Mouse (Mus musculus) frontal cortex, postnatal 10 days (tissue): Measurements from ENCODE around the gene Cfap61.
A peak's percentile ranks its signal among the peaks of the same experiment; 100 is the strongest.
"Not testable (repeated sequence)": the region's sequence is repeated elsewhere in the genome, so short reads cannot be mapped to it uniquely, and the experiment has no call there.

ENCODE experiments used
- DNase-seq, 2 experiments: peaks; one replicate each; pipeline ENCODE4 v3.0.0; 2022; ENCODE audit warnings: low spot score in 2 of 2, mixed read lengths in 1 of 2

The Cfap61 gene

DNA sequence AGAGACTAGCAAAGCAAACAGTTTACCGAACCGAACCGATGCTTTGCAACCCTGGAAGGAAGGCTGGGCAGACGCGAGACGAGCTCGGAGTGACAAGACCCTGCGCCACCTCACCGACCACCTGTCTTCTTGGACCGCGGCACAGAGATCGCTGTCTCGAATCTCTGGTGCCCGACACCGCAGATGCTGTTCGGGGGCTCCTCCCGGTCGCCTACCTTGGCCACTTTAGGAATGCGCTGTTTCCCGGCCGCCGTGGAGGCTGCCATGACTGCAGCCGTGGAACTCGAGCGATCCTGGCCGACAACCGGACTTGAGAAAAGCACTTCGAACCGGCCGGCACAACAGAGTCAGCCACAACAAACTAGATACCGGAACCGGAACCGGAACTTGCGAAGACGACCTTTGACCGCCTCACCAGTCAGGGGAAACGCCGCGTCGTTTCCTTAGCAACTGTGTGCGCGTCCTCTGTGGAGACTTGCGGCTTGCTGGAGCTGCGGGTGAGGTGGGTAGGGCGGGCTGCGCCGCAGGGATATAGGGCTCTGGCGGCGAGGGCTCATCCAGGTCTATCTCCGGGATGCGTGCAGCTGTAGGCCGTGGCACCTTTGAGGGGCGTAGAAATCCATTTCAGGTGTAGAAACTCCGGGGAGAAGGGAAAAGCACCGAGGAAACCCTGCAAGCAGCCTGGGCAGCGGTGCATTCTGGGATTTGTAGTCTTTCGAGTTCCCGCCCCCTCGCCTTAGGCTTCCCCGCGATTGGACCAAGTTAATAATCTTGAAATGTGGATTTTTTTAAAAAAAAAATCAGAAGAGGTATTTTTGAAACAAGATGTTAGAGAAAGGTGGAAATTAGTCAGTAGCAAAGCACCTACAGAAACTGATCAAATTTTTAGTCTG, at the start of gene Cfap61, which contains the start of gene Crnkl1:
Gene Cfap61, plus strand, starts transcription at position 446 of the 893 bp plus-strand sequence.
Gene Crnkl1, minus strand, starts transcription at position 676 of the 893 bp plus-strand sequence.
- DNase-seq = peak; percentile 90 to 93

DNA sequence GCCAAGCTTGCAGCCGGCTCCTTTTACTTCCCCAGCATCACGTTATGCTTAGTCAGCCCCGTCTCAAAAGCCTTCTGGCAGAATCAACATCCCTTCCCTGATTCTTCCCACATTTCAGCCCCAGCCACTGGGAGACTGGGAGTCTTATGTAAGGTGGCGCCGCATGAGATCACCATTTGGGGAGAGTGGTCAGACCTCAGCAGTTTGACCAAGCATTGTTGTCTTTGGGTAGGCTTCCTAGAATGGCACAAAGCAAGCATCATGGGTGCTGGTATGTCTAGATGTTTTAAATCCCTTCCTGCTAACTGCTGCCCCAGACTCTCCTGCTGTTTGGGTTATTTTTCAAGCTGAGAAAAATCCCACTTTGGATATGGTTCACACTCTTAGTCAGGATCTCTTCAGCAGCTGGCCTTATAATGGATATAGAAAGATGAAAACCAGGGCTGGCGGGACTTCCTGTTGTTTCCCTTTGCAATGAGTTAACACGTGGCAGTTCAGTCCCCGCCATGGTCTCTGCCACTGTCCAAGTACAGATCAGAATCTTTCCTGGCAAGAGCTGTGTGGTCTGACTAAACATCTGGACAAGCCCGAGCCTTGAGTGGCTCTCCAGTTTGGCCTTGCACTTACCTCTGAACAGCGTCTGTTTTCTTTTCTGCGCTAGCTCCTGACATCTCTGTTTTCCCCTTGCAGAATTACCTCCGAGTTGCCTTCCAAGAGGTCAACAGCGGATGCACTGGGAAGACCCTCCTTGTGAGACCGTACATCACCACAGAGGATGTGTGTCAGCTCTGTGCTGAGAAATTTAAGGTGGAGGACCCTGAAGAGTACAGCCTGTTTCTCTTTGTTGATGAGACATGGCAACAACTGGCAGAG, 49.4 kb upstream of the Cfap61 start:
- DNase-seq = no peak

DNA sequence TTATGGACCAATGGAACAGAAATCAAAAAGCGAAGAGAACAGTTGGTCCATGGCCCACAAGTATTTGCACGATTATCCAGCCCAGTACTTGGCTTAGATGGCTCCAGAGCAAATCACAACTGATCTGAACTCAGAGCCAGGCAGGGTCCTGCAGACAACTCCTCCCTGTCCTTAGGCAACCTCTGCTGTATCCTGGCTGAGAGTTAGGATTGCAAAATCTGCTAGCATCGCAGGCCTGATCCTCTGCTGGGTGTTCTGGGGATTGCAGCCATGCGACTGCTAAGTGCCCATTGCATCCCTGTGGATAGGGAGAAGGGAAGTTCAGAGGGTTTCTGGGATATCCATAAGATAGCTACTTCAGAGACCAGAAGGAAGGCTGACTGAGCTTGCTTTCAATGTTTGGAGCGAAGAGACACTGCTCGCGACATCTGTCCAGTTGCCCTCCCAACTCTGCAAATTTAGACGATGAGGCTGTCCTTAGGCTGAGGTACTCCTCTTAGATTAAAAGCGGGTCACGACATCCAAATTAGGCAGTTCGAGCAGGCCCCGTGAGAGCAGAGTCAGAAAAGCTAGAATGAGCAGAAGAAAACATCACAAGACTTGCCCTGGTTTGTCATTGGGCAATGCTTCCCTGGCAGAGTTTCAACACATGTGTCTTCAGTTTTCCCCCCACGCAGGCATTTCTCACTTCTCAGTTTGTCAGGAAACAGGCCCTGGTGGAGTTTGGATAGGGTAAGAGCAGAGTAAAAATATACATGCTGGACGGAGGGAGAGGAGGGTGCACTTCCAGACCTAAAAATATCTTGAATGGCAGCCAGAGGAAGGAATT, 46.4 kb upstream of the Cfap61 start:
- DNase-seq = peak; percentile 38 to 60

DNA sequence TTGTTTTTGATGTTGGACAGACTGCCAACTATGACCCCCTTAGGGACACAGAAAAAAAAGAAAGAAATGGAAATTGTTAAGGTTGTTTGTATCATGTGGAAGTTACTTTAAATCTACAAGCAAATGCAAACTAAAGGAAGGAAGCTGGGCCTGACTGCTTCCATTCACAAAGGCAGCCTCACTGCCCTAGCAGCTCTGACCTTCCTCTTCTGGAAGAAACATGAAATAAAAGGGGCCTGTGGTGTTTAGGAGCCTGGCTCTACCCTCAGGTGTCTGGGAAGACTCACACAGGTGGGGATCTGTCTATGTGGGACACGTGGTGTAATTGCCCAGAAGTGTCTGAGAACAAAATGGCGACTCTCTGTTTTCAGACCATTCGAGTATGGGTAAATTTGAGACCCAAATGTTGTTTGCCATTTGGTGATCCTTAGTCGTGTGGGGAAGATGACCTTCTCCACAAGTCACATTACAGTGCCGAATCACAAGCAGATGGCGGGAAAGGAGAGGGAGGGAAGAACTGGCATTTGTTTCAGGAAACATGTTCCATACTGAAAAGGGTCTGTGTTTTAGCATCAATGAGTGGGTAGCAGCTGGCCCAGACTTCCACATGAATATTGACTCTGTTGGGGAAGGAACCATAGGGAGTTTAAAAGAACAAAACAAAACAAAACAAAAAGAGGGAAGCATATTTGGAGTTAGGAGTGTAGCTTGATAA, 45.7 kb upstream of the Cfap61 start:
- no peak for DNase-seq

DNA sequence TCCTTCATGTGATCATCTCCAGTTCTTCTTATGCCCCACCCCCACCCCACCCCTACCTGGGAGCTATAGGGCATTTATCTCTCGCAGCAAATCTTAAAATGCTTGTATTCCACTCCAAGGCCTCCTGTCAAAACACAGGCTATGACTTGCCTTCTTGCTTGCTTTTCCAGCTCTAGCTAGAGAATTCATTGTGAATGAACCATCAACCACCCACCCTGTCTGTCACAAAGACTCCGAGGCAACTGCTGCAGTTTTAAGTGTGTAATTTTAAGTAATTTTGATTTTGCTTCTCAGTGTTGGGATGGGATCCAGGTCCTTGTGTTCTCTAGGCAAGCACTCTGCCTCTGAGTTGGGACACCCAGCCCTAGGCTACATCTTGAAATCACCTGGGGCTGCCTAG, 44.0 kb upstream of the Cfap61 start:
- DNase-seq = no peak

DNA sequence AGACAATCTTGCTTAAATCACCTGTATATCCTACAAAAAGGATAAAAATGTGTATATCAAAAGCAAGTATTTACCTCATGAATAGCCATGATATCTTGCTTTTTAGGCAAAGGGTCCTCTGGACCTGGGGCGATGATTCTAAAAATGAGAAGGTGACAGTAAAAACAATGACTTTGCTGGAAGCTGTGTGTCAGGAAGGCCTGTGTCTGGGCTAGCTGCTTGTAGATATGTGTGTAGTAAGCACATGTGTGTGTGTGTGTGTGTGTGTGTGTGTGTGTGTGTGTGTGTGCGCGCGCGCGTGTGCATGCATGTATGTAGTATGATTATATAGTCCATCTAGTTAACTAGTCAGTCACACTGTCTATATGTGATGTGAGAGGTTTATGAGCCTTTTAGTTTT, 40.8 kb upstream of the Cfap61 start:
- no peak for DNase-seq

DNA sequence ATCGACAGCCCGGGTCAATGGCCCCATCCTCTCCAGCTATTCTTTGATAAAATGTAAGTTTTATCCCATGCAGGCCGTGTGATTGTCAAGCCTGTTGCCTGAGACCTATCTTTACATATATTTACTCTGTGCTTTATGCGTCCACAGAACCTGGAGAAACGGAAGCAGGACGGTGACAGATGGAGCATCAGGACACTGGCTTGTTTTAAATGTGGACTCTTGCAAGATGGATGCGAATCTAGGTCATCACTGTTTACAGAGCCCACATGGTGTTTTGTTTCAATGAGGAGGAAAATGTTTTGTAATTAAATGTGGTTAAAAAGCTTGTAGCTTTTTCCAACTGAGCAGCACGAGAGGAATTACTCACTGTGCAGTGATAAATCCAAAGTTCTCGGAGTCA, 36.5 kb upstream of the Cfap61 start:
- DNase-seq = no peak

DNA sequence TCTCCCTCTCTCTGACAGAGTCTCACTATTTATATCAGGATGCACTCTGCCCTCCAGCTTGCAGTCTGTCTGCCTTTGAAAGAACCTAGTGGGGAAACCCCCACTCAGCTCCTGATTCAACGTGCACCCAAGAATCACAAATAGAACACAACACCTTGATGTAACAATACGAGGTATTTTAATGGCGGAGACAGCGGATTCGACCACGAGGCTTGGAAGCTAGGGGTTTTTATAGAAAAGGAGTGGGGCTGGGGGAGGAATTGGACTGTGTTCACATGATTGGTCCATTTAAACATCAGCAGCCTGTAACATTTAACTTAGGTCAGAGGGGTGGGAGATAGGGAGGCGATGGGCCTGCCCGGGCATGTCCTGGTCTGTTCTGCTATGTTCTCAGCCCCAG, 34.3 kb upstream of the Cfap61 start:
- not testable (repeated sequence) for DNase-seq

DNA sequence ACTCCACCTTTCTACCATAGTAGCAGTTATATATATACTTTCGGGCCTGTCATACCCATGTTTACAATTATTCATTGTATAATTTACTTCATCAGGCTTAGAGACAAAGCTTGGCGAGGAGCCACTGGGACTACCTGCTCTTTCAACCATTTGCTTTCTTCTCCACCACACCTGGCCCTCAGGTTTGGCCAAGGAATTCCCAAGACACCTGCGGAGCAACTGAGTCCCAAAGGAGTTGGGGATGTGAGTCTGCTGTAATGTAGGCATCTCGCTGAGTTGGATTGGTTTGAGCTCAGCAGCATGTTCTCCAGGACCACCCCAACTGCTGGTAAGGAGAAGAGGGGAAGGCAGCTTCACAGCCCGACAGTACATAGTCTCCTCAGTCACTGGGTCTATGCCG, 32.7 kb upstream of the Cfap61 start, which contains the start of gene Naa20:
Gene Naa20, plus strand, starts transcription at position 239 of the 400 bp plus-strand sequence.
- DNase-seq = no peak

DNA sequence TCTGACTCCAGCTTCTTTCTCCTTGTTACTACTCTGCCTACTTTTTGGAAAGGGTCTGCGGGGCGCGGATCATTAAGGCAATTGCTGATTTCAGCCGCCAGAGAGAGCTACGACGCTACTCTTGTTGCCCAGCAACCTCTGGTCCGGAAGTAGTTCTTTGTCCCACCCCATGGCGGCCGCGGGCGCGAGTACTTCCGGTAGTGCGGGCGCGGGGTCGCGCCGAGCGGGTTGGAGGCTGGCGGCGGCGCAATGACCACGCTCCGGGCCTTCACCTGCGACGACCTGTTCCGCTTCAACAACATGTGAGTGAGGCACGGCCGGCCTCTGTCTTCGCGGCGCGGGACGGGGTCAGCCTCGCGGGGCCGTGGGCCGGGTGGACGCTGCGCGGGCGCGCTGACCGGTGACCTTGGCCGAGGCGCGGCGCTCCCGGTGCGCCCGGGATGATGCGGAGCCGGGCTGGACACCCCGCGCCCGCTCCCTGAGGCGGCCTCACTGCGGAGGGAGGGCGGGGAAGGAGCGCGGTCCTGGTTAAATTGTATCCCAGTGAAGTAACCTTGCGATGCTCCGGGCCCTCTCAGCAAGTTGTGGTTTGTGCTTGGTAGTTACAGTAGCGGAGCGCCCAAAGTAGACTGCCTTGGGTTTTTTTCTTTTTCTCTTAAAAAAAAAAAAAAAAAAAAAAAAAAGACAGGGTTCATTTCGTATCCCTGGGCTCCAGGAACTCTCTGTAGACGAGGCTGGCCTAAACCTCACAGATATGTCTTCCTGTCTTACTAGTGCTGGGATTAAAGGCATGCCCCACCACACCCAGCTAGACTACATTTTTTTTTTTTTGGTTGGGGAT, 31.3 kb upstream of the Cfap61 start:
- DNase-seq = peak; percentile 85 to 90

DNA sequence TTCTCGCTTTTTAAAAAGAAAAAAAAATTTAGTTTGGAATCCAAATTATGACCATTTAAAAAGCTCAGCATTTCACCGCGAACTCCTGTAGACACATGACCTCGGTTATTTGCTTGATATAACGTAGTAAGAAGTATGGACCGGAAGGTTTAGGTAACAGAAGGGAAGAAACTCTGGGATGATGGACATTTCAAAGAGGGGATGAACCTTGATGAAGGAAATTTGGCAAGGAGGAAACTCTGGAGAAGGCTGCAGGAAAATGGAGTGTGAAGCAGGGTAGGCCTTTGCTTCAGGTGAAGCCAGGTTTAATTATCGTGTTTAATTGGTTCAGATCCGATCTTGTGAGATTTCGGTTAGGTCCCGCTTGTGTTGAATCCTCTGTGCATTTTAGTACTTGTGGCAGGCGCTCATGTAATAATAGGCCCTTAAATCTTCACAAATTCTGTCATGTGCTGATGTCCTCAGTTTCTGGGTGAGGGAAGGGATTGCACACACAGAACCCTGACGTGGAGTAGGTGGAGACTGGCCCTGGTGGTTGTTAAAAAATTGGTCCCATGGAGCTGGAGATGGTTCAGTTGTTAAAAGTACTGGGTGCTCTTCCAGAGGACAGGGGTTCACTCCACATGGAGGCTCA, 30.5 kb upstream of the Cfap61 start:
- no peak for DNase-seq

DNA sequence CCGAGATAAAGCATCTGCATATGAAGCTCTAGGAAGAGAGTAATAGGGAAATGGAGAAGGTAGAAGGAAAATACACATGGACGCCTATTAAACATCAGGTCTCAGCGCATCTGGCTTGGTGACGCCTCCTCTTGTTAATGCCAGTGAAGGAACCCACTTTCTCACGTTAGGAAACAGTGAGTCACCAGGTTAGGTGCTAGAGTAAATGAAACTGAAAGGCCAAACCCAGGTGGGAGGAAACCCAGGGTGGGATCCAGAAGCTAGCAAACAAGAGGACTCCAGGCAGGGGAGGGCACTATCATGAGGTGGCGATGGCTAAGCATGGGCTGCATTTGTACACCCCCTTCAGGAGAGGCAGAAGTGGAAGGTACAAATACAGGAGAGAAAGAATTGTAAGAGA, 29.4 kb upstream of the Cfap61 start:
- DNase-seq = no peak

DNA sequence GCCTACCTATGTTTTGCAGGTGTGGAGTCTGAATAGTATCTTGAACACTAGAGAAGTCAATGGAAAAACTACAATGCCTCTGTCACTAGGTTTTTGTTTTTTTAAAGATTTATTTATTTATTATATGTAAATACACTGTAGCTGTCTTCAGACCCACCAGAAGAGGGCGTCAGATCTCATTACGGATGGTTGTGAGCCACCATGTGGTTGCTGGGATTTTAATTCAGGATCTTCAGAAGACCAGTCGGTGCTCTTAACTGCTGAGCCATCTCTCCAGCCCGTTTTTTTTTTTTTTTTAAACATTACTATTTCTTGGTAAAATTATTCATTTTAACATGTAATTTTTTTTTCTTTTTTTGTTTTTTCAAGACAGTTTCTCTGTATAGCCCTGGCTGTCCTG, 28.7 kb upstream of the Cfap61 start:
- DNase-seq = not testable (repeated sequence)

DNA sequence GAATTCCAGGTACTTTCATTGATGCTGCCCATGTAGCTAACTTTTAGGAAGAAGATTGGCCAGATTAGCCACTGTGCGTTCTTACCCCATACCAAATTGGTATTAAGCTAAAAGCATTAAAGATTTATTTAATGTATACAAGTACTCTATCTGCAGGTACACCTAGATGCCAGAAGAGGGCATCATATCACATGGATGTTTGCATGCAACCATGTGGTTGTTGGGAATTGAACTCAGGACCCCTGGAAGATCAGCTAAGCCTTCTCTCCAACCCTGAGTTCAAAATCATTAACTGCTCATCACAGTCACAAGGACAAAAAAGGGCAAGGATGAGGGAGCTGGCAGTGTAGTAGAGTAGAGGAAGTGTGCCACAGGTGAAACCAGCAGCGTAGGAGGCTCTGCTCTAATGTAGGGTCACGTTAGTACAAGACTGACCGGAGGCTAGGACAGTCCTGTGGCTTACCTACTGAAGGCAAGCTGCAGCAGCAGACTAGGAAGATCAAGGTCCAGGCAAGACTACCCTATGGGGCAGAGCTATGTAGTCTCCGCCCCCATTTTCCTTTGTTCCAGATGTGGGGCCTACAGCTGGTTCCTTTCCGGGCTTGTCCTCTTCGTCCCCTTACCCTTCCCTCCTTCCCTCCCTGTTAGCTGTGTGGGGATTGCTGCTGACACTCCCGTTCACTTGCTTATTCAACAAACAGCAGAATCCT, 13.5 kb upstream of the Cfap61 start:
- DNase-seq = no peak

DNA sequence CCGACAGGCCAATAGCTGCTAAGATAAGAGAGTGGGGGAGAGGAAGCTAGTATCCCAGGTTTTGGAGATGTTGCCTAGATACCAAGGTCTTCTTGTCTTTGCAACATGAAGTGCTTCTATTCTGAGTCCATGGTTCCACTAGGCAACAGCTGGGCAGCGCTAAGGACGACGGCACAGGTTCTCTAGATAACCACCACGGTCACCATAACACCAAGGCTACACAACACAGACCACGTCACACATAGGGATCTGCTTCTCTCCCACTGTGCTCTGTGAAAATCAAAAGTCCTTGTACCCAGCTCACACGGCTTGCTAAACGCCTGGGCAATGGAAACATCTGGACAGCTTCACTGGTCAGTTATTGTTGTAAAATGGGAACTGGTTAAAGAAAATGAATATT, 2.4 kb downstream of the Cfap61 start:
- no peak for DNase-seq

DNA sequence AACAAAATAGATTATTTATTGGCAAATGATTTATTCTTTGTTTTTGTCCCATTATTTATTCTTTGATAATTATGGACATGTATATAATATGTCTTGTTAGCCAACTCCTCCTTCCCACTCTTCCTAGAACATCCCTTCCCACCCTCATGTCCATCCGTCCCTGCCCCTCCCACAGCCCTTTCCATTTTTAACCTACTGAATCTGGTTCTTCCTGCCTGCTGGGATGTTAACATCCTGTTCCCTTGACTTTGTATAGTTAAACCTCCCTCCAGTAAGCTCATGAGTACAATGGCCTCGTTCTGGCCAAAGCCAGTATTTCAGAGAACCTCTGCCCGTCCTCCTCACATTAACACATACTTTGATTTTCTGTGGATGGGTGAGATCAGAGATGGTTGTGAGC, 6.8 kb downstream of the Cfap61 start:
- DNase-seq = no peak

DNA sequence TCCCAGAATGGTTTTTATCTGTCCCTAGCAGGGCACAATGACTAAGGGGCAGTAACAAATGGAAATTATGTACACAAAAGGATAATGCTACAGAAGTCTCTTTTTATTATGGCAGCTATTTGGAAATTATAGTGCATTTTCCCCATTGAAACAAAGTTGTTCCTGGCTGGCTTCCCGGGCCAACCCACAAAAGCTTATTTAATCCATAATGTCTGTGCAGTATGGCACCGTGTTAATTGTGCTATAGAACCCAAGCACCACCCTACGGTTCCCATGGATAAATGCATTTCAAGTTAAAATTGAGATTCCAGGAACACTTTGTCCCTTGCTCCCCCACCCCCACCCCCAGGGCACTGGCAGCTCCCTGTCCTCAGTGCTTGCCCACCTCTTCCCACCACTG, 9.7 kb downstream of the Cfap61 start:
- DNase-seq = no peak

DNA sequence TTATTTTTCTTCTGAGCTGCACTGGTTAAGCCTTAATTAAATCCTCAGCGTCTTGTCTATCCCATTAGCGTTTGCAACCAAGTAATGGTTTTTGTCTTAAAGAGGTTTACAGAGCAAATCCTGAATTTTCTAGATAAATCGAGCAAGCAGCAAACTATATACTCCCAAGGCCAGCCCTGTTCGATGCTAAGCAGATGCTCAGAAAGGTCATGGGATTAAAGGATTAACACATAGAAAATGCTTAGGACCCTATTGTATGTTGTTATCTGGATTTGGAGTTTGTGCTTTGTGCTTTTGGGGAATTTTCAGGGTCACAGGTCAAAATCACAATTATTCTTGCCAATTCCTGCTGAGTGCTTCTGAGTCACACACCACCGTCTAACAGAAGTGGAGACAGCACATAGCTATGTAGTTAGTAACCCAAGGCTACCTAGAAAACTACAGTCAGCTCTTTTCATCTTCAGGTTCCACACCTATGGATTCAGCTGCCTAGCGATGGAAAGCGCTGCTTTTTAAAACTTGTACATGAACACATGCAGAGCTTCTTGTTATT, 13.9 kb downstream of the Cfap61 start:
- DNase-seq = no peak
